Mouse (Mus musculus) heart, postnatal 4 days (tissue): ENCODE results near the gene BC051142. TPM values are rescaled to one million over a fixed set of nuclear protein-coding genes. Genes with fewer than 3 reads are reported as not detected.
A peak's percentile ranks its signal among the peaks of the same experiment; 100 is the strongest.
"Not testable (repeated sequence)": the region's sequence is repeated elsewhere in the genome, so short reads cannot be mapped to it uniquely, and the experiment has no call there.

Experiments
- DNase-seq: peaks from one replicate; pipeline ENCODE4 v3.0.0; 2021
- total RNA-seq, 2 experiments: library from RNA; stranded (reverse); gene quantifications; 2 replicates each; pipeline ENCODE4 v1.2.3; 2021

BC051142 gene
- total RNA-seq, 2 experiments from 2014 or later = not detected

- DNase-seq = no peak
Measured at GRCm38 (mm10) chr17:34399394-34399715, 735 bp downstream of the BC051142 start.

GRCm38 (mm10) chr17:34411117-34411516 is 12.5 kb downstream of the BC051142 start:
- peak; percentile 67 for DNase-seq

GRCm38 (mm10) chr17:34420014-34420413 is 21.4 kb downstream of the BC051142 start:
- no peak for DNase-seq

- DNase-seq = no peak
Measured at GRCm38 (mm10) chr17:34427597-34427996, 29.0 kb downstream of the BC051142 start.

GRCm38 (mm10) chr17:34437120-34437519 is 38.5 kb downstream of the BC051142 start:
- DNase-seq = no peak

- no peak for DNase-seq
Measured at GRCm38 (mm10) chr17:34437606-34438005, 39.0 kb downstream of the BC051142 start.

GRCm38 (mm10) chr17:34438588-34438987 is 40.0 kb downstream of the BC051142 start:
- DNase-seq = no peak

- no peak for DNase-seq
Measured at GRCm38 (mm10) chr17:34439795-34440194, 41.2 kb downstream of the BC051142 start.

- no peak for DNase-seq
Measured at GRCm38 (mm10) chr17:34441990-34442389, 43.4 kb downstream of the BC051142 start.

- DNase-seq = no peak
Measured at GRCm38 (mm10) chr17:34448473-34449041, 49.9 kb downstream of the BC051142 start.

- DNase-seq = no peak
Measured at GRCm38 (mm10) chr17:34457668-34458067, 59.0 kb downstream of the BC051142 start.

- no peak for DNase-seq
Measured at GRCm38 (mm10) chr17:34459255-34459654, 60.6 kb downstream of the BC051142 start.

GRCm38 (mm10) chr17:34465906-34466305 is 67.3 kb downstream of the BC051142 start:
- not testable (repeated sequence) for DNase-seq

- no peak for DNase-seq
Measured at GRCm38 (mm10) chr17:34470491-34470890, 71.9 kb downstream of the BC051142 start.

- DNase-seq = no peak
Measured at GRCm38 (mm10) chr17:34475060-34475459, 76.4 kb downstream of the BC051142 start.

GRCm38 (mm10) chr17:34476427-34476826 is 77.8 kb downstream of the BC051142 start:
- DNase-seq = no peak

GRCm38 (mm10) chr17:34477238-34478013 is 78.8 kb downstream of the BC051142 start, which contains the start of gene Btnl4:
TSS of gene Btnl4 (minus strand) at chr17:34477318.
- not testable (repeated sequence) for DNase-seq

- no peak for DNase-seq
Measured at GRCm38 (mm10) chr17:34492796-34493195, 94.2 kb downstream of the BC051142 start.

GRCm38 (mm10) chr17:34495156-34495555 is 96.5 kb downstream of the BC051142 start:
- DNase-seq = not testable (repeated sequence)

GRCm38 (mm10) chr17:34496539-34496938 is 97.9 kb downstream of the BC051142 start:
- no peak for DNase-seq

GRCm38 (mm10) chr17:34497319-34497718 is 98.7 kb downstream of the BC051142 start:
- not testable (repeated sequence) for DNase-seq

GRCm38 (mm10) chr17:34497726-34498125 is 99.1 kb downstream of the BC051142 start:
- DNase-seq = not testable (repeated sequence)

GRCm38 (mm10) chr17:34507591-34507990 is 109.0 kb downstream of the BC051142 start:
- DNase-seq = no peak
